Mouse (Mus musculus) testis, adult 2 months (tissue): ENCODE results near the gene Iqcn.

ENCODE experiments used
- CTCF ChIP-seq: fragments of 200-500 bp; IDR thresholded peaks from 2 replicates; pipeline ENCODE4 v1.5.1; 2012; ENCODE audit warnings: low read depth, mild to moderate bottlenecking, inconsistent platforms, low read length, moderate library complexity; ENCODE audit not compliant: control insufficient read depth, insufficient read depth, insufficient replicate concordance
- POLR2A ChIP-seq: fragments of 200-500 bp; IDR thresholded peaks from 2 replicates; pipeline ENCODE4 v1.6.1; 2012; ENCODE audit warnings: low read depth, mild to moderate bottlenecking, inconsistent platforms, low read length, moderate library complexity; ENCODE audit not compliant: control insufficient read depth

GRCm38 (mm10) chr8:70681410-70681809 lies 21.8 kb upstream of the Iqcn start:
- TF ChIP-seq CTCF (no peak), POLR2A (no peak)
